Mouse (Mus musculus): ENCODE measurements around the gene Tbc1d12.
A peak's percentile ranks its signal among the peaks of the same experiment; 100 is the strongest.

Gene Tbc1d12

DNA sequence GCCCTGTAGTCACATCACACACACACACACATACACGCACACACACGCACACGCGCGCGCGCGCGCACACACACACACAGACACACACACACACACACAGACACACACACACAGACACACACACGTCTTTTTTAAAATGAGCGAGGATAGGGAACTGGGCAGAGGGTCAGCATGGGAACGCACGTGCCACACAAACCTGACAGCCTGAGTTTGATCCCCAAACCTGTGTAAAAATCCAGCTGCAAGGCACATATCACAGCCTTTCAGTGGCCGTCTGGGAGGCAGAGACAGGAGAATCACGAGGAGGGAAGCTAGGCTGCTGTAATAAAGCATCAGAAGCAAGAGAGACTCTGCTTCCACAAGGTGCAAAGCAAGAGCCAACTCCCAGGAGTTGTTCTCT is 78.5 kb downstream of the Tbc1d12 start:
- DNase-seq: no peak

DNA sequence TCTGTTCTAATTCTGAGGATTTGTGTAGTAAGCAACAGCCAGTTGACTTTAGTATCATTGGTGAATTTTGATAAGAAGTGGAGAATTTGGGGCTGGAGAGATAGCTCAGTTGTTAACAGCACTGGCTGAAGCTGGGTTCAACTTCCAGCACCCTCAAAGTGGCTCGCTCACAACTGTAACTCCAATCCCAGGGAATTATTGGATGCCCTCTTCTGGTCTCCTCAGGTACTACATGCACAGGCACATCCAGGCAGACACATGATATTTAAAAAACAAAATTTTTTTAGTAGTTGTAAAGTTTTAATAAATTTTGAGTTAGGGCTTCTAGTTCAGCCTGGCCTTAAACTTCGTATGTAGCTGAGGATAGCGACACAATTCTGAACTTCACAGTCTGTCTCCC is 79.3 kb downstream of the Tbc1d12 start:
- peak in 1 of 2 experiments; percentile 28 for DNase-seq

DNA sequence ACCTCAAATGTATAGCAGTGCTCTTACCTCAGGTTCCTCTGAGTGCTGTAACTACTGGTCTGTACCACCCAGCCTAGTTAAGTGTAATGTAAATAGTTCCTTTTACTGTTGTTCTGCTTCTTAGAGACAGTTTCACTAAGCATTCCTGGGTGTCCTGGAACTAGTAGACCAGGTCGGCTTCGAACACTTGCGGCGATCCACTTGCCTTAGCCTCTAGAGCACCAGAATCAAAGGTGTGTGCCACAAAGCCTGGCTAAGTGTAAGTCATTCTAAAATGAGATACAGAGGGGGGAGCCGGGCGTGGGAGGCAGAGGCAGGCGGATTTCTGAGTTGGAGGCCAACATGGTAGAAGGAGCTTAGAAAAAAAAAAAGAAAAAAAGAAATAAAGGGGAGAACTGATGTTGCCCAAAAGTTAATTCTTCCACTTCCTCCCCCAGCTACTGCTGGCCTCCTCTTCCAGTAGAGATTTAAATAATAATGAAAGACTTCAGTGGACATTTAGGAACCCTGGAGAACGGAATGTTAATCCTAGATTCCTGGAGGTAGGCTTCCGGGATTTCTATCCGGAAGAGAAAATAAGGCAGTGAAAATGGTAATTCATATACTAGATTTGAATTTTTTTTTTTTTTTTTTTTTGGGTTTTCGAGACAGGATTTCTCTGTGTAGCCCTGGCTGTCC is 92.2 kb downstream of the Tbc1d12 start:
- no peak for DNase-seq

DNA sequence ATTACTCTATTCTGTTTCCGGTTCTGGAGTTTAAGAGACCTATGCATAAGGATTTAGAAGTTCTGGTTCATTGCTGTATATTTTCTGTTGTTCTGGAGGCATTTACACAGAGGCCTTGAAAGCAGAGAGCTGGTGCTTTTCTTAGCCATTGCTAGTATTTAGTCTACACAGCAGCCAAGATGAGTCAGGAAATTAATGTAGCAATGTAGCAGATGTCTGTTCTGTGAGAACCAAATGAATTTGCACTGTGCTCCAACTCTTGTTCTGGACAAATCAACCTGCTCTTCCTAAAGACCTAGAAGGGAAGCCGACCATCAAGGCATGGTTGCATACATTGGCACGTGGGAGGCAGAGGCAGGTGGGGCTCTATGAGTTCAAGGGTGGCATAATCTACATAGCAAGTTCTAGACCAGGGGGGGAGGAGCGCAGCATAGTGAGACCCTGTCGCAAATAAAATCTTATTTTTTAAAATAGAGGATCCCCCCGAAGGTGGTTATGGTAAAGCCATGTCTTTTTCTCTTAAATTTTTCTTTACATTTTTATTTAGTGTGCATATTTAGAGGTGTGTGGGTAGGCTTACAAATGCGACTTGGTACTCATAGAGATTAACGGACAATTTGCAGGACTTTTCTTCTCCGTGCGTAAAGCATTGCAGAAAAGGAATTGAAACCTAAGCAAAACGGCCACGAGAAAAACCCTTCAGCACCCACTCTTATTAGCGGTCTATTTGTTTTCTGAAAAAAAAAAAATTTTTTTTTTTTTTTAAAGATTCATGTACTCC is 93.3 kb downstream of the Tbc1d12 start:
- no peak for DNase-seq

DNA sequence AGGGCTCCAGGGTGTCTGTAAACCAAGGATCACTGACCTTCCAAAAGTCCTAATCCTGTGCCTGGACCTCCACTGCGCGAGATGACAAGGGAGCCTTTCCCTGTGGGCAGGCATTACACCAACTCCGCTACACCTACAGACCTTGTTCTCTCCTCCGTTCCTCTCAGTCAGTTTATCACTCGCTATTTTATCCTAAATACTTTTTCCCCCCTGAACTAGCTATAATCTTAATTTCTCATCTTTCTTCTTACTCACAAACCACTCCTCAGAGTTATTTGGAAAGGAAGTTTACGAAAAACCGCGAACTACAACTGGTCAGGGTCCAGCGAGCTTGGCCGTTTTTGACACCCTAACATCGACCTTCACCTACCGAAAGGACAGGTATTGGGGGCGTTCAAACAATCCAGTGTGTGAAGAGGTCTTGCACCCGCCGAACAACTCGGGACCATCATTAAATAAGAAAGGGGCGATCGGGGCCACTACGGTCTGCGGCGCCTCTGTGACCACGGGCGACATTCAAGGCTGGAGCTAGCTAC is 93.9 kb downstream of the Tbc1d12 start:
- no peak for DNase-seq

DNA sequence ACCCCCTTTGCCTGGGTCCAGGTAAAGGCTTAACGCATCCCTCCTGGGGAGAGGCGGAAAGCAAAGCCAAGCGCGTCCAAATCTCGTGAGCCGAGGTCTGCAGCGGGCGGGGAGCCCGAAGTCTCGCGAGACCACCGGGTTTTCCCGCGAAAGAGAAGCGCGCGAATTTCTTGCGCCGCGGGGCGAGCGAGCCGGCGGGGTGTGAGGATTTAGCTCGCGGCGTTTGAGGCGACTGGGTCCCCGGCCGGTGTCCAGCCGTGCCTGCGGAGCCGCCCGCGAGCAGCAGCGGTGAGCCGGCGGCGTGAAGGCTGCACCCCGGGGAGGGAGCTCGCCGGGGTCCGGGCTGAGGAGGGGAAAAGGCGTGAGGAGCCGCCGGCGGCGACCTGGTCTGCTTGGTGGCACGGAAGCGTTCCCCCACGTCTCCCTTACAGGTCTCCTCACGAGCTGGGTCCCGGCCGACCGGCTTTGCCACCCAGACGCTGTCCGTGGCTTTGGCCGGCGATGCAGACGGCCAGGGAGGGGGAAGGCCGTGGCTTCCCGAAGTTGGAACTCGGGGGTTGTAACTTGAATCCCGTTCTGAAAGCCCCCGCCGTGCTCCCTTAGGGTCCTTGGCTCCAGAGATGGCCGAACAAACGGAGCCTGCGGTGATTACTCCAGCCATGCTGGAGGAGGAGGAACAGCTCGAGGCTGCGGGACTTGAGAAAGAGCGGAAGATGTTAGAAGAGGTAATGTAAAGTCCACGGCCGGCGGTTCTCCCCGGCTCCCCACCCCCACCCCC is 94.6 kb downstream of the Tbc1d12 start, which contains the start of gene Hells:
Gene Hells, plus strand, starts transcription at position 128 of the 778 bp plus-strand sequence.
- DNase-seq: peak; percentile 71 to 83

DNA sequence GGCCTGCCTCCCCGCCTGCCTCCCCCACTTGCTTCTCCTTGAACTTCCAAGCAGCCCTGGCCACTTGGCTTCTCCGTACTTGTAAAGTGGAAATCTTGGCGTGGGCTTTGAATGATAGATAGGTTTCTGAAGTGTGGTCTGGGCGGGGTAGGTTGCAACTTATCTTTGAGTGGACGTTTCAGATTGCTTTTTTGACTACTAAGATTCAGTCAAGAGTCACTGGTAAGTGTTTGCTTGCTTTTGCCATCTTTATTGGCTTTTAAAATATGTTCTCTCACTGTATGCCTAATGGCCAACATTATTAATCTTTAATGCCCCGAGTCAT is 95.1 kb downstream of the Tbc1d12 start:
- no peak for DNase-seq

DNA sequence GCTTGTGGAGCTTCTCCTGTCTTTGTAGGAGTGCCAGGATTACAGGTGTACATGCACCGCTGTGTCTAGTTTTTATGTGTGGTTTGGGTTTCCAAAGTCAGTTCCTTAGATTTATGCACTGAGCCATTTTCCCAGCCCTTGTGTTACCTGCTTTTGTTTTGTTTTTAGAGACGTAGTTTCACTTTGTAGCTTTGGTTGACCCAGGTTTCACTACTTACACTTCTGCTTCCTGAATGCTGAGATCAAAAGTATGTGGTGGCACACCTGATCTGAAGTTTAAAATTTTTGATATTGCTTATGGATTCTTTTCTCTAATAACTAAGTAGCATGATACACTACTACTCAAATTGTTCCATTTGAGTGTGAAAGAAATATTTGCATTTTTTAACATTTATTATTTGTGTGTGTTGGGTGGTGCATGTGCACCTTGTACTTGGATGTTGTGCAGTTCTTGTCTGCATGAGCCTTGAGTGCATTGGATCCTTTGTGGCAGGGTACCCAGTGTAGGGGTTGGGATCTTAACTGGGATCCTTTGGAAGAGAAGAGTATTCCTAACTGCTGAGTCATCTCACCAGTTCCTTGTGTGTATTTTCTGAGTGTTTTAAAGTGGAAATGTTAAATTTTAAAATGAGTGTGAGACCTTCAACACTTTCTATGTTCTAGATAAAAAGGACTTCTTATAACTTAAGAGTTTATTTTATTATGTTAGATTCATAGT is 108.4 kb downstream of the Tbc1d12 start:
- DNase-seq: no peak
